Mouse (Mus musculus) kidney, adult 2 months (tissue): ENCODE measurements around the gene Tyw3.

Experiments
- CTCF ChIP-seq: fragments of 200-500 bp; conservative IDR thresholded peaks from 2 replicates; pipeline ENCODE4 v1.5.1; 2011; ENCODE audit warnings: low read depth, mild to moderate bottlenecking, control low read depth, low read length, moderate library complexity, mixed read lengths; ENCODE audit not compliant: insufficient read depth, insufficient read length
- POLR2A ChIP-seq: fragments of 200-500 bp; IDR thresholded peaks from one replicate; pipeline ENCODE4 v1.6.1; 2011; ENCODE audit warnings: low read depth, low read length, control low read depth

- no peak for TF ChIP-seq CTCF
- no peak for TF ChIP-seq POLR2A
These were observed 50.7 kb downstream of the Tyw3 start for GRCm38 (mm10) chr3:154546234-154546633.
